Mouse (Mus musculus) neural tube, embryonic 15.5 days (tissue): ENCODE data around the gene Olfr1251. TPM values are rescaled to one million over a fixed set of nuclear protein-coding genes. Genes with fewer than 3 reads are reported as not detected.
"Not testable (repeated sequence)": the region's sequence is repeated elsewhere in the genome, so short reads cannot be mapped to it uniquely, and the experiment has no call there.

ENCODE experiments used
- ATAC-seq: fragments of 200-750 bp; cut with Nextera tagmentation; 2 replicates; pipeline ENCODE4 v1.8.0; 2017; ENCODE audit warnings: mild to moderate bottlenecking, moderate TSS enrichment, moderate library complexity; ENCODE audit not compliant: low FRiP score
- H3K27ac ChIP-seq: fragments of 300-500 bp; sonication (generic); replicated peaks from 2 replicates; pipeline ENCODE4 v1.5.1; 2015; ENCODE audit warnings: mild to moderate bottlenecking, inconsistent platforms
- H3K27me3 ChIP-seq: fragments of 300-500 bp; sonication (generic); replicated peaks from 2 replicates; pipeline ENCODE4 v1.6.1; 2015; ENCODE audit warnings: inconsistent platforms
- H3K36me3 ChIP-seq: fragments of 300-500 bp; sonication (generic); 2 replicates; pipeline ENCODE4 v1.6.1; 2015; ENCODE audit warnings: inconsistent platforms
- H3K4me1 ChIP-seq: fragments of 300-500 bp; sonication (generic); 2 replicates; pipeline ENCODE4 v1.6.1; 2015; ENCODE audit warnings: inconsistent platforms
- H3K4me2 ChIP-seq: fragments of 300-500 bp; sonication (generic); 2 replicates; pipeline ENCODE4 v1.6.1; 2015; ENCODE audit warnings: inconsistent platforms, mild to moderate bottlenecking, moderate library complexity
- H3K4me3 ChIP-seq: fragments of 300-500 bp; sonication (generic); replicated peaks from 2 replicates; pipeline ENCODE4 v1.5.1; 2015; ENCODE audit warnings: mild to moderate bottlenecking, inconsistent platforms
- H3K9ac ChIP-seq: fragments of 300-500 bp; sonication (generic); replicated peaks from 2 replicates; pipeline ENCODE4 v1.6.1; 2015; ENCODE audit warnings: mild to moderate bottlenecking, inconsistent platforms
- H3K9me3 ChIP-seq: fragments of 300-500 bp; sonication (generic); replicated peaks from 2 replicates; pipeline ENCODE4 v1.6.1; 2016; ENCODE audit warnings: inconsistent platforms
- WGBS: fragments of 180-500 bp; shearing (Covaris S2); methylation state at CpG from one replicate; pipeline ENCODE4 v1.1.7; 2015; ENCODE audit warnings: mixed read lengths; 5-methylcytosine and 5-hydroxymethylcytosine counted together
- polyA plus RNA-seq: library from polyadenylated mRNA; unstranded; fragments of >200 nt; fragmentation: Nextera tagmentation; extraction: Ambion mirVana; gene quantifications from 2 replicates; pipeline ENCODE4 v1.2.1, GENCODE M21; 2015

Olfr1251 gene
- polyA plus RNA-seq: not detected in 2 replicates

DNA sequence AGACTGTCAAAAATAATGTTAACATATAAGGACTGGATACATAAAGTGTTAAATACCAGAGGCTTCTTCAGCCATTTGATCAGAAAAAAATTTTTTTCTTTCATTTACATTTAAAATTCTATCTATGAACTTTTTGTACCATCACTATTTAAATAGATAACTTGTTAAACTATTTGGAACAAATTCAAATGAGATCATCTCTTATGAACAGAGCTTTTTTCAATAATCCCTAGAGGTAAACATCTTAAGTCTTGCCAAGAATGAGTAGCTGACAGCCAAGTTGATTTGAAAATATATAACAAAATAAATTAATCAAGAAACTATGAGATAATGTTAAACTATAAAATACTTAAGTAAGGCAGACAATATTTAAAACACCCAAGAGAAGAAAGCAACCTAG lies at the start of gene Olfr1251:
Gene Olfr1251, minus strand, starts transcription at position 101 of the 400 bp plus-strand sequence.
- Histone ChIP-seq H3K36me3 (no peaks in the 10 kb centered on the region), H3K4me3 (no peak within 1 kb of the TSS), H3K9me3 (no peaks in the 10 kb centered on the region), H3K4me2 (no peak within 1 kb of the TSS), H3K27me3 (no peaks in the 10 kb centered on the region), H3K4me1 (no peaks in the 10 kb centered on the region), H3K27ac (no peak within 1 kb of the TSS), H3K9ac (no peak within 1 kb of the TSS)
- no peak for ATAC-seq

DNA sequence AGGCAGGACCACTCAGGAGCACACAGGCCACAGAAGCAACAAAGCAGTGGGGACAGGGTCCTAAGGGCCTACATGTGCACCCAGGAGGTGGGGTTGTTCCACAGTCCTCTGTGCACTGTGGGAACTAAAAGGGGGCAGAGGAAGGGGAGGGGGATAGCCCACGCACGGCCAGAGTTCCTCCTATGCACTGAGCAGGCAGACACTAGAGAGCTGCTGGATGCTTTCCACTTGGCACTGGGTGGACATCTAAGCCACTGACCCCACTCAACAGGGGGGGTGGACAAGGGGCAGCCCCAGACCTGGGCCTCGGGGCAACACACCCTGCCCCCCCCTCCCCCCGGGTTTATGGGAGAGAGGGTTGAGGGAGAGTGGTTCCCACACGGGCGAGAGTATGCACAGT lies 20.2 kb upstream of the Olfr1251 start:
- Histone ChIP-seq H3K4me1 (no peaks in the 10 kb centered on the region), H3K9me3 (no peaks in the 10 kb centered on the region), H3K4me3 (no peak overlapping the region), H3K27ac (no peak overlapping the region), H3K4me2 (no peak overlapping the region), H3K36me3 (no peaks in the 10 kb centered on the region), H3K9ac (no peak overlapping the region), H3K27me3 (no peaks in the 10 kb centered on the region)
- no peak for ATAC-seq
- WGBS: 87% methylated on average over 6 of the region's 6 CpGs

DNA sequence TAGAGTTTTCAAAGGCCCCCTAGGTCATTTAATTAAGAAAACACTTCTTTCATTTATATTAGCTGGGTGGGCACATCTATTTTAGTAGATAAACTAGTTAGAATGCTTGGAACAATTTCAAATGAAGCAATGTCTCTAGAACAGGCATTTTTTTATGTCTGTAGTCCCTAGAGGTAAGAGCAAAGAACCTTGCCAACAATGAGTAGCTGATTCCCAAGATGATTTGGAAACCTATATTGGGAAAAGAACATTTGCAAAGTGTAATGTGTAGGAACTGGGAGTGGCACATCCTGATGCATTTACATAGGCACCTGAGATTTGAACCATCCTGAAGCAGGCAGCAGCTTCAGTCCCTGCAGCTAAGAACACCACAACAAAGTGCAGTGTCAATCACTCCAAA lies 10.4 kb downstream of the Olfr1251 start, which contains the start of gene Olfr1250:
Gene Olfr1250, minus strand, starts transcription at position 101 of the 400 bp plus-strand sequence.
- Histone ChIP-seq H3K9ac (no peak within 1 kb of the TSS), H3K27me3 (no peaks in the 10 kb centered on the region), H3K27ac (no peak within 1 kb of the TSS), H3K36me3 (no peaks in the 10 kb centered on the region), H3K4me2 (no peak within 1 kb of the TSS), H3K4me3 (no peak within 1 kb of the TSS), H3K9me3 (no peaks in the 10 kb centered on the region), H3K4me1 (no peaks in the 10 kb centered on the region)
- no peak for ATAC-seq

DNA sequence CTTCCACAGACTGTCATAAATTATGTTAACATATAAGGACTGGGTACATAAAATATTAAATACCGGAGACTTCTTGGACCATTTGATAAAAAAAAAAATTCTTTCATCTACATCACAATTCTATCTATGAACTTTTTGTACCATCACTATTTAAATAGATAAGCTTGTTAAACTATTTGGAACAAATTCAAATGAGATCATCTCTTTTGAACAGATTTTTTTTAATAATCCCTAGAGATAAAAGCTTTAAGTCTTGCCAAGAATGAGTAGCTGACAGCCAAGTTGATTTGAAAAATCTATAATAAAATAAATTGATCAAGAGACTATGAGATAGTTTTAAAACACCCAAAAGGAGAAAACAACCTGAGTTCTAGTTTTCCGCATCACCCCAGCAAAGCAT lies 36.9 kb downstream of the Olfr1251 start, which contains the start of gene Olfr1249:
Gene Olfr1249, minus strand, starts transcription at position 101 of the 400 bp plus-strand sequence.
- no peaks in the 10 kb centered on the region for H3K9me3 ChIP-seq
- ATAC-seq: no peak
- no peak within 1 kb of the TSS for H3K9ac ChIP-seq
- no peak within 1 kb of the TSS for H3K27ac ChIP-seq
- no peaks in the 10 kb centered on the region for H3K4me1 ChIP-seq
- H3K27me3 ChIP-seq: no peaks in the 10 kb centered on the region
- no peak within 1 kb of the TSS for H3K4me2 ChIP-seq
- H3K4me3 ChIP-seq: no peak within 1 kb of the TSS
- H3K36me3 ChIP-seq: no peaks in the 10 kb centered on the region
- WGBS: 92% methylated on average over 2 of the region's 2 CpGs

DNA sequence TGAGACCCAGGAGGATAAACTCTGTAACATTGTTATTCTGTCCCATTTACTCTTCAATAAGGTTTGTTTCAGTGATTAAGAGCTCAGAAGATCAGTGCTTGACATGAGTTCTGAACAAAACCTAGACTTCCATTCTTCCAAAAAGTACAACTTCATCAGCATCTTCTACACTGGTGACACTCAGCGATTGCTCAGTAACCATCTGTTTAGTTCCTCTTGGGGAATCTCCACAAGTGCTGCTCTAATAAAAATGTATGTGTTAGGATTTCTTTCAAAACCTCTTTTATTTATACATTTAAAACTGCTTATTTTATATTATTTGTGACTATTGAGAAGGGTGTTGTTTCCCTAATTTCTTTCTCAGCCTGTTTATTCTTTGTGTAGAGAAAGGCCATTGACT lies 53.6 kb downstream of the Olfr1251 start, which contains the start of gene Olfr1248:
Gene Olfr1248, minus strand, starts transcription at position 101 of the 400 bp plus-strand sequence.
- H3K4me3 ChIP-seq, H3K4me1 ChIP-seq, ATAC-seq, H3K9ac ChIP-seq, H3K36me3 ChIP-seq, H3K4me2 ChIP-seq, H3K27ac ChIP-seq, H3K27me3 ChIP-seq, H3K9me3 ChIP-seq: not testable (repeated sequence)
- 95% methylated on average over 1 of the region's 1 CpGs for WGBS

Other genes starting within 250 kb of the Olfr1251 start
- gene Olfr1240, start 228.9 kb downstream of the Olfr1251 start, polyA plus RNA-seq: not detected in 2 replicates
- gene Olfr1241, start 184.8 kb downstream of the Olfr1251 start, polyA plus RNA-seq: not detected in 2 replicates
- gene Olfr1242, start 173.6 kb downstream of the Olfr1251 start, polyA plus RNA-seq: not detected in 2 replicates
- not detected in 2 replicates for gene Olfr1243, start 140.4 kb downstream of the Olfr1251 start, polyA plus RNA-seq
- gene Olfr1245, start 93.5 kb downstream of the Olfr1251 start, polyA plus RNA-seq: not detected in 2 replicates
- gene Olfr1246, start 78.8 kb downstream of the Olfr1251 start, polyA plus RNA-seq: not detected in 2 replicates
- not detected in 2 replicates for gene Olfr1247, start 57.8 kb downstream of the Olfr1251 start, polyA plus RNA-seq
- gene Olfr1248, start 53.7 kb downstream of the Olfr1251 start, polyA plus RNA-seq: not detected in 2 replicates
- not detected in 2 replicates for gene Olfr1249, start 37.0 kb downstream of the Olfr1251 start, polyA plus RNA-seq
- not detected in 2 replicates for gene Olfr1250, start 10.5 kb downstream of the Olfr1251 start, polyA plus RNA-seq
- not detected in 2 replicates for gene Olfr1252, start 53.1 kb upstream of the Olfr1251 start, polyA plus RNA-seq
- gene Olfr1253, start 85.2 kb upstream of the Olfr1251 start, polyA plus RNA-seq: not detected in 2 replicates
- gene Olfr1254, start 121.7 kb upstream of the Olfr1251 start, polyA plus RNA-seq: not detected in 2 replicates
- gene Olfr1255, start 140.1 kb upstream of the Olfr1251 start, polyA plus RNA-seq: not detected in 2 replicates
- not detected in 2 replicates for gene Olfr1256, start 169.6 kb upstream of the Olfr1251 start, polyA plus RNA-seq
- 0.29 TPM in 1 of 2 replicates, not detected in the other for gene Olfr48, start 176.3 kb upstream of the Olfr1251 start, polyA plus RNA-seq
- not detected in 2 replicates for gene Olfr1257, start 206.5 kb upstream of the Olfr1251 start, polyA plus RNA-seq